ENCODE assay signal across 8 mouse cellular contexts in genomic region chr15:103530372-103530771, GRCm38 (mm10). TPM values are rescaled to one million over a fixed set of nuclear protein-coding genes. Genes with fewer than 3 reads are reported as not detected.
DNase-seq lines count a peak whose midpoint lies in the region; ATAC-seq and TF ChIP-seq lines count a peak whose summit lies in the region.
"Had no signal": no experiment of that assay in that cellular context is flagged by ENCODE, and none has a peak within 500 bp of the region (broad histone marks: within the 10 kb centered on the region; RNA-seq: fewer than 3 reads in every experiment).

No protein-coding gene starts in this region.

- H3K9ac ChIP-seq in ES-Bruce4 (ENCODE audit: low read depth, poor library complexity, severe bottlenecking) = no peak overlapping the region
- no peak overlapping the region for H3K9ac ChIP-seq in lung, embryonic 16.5 days (ENCODE audit: low read length)
- H3K9ac ChIP-seq: liver, embryonic 15.5 days had no signal

- no peaks in the 10 kb centered on the region for H3K36me3 ChIP-seq in ES-Bruce4 (ENCODE audit: control insufficient read depth, insufficient read depth, low read length, poor library complexity, severe bottlenecking)
- H3K36me3 ChIP-seq in embryonic facial prominence, embryonic 10.5 days (replicated peaks) = peaks cover 15% of the 10 kb centered on the region
- H3K36me3 ChIP-seq in lung, embryonic 16.5 days (ENCODE audit: control insufficient read depth, insufficient read depth, low read length) = no peaks in the 10 kb centered on the region
- H3K36me3 ChIP-seq: liver, embryonic 15.5 days had no signal

- no peak overlapping the region for H3K4me2 ChIP-seq in lung, embryonic 16.5 days (ENCODE audit: low read depth, low read length)
- H3K4me2 ChIP-seq: liver, embryonic 15.5 days had no signal

- no peaks in the 10 kb centered on the region for H3K27me3 ChIP-seq in ES-Bruce4 (ENCODE audit: control insufficient read depth, insufficient read depth, low read length, poor library complexity, severe bottlenecking)
- H3K27me3 ChIP-seq in embryonic facial prominence, embryonic 10.5 days (replicated peaks; ENCODE audit: low read depth, poor library complexity, severe bottlenecking) = peaks cover 18% of the 10 kb centered on the region
- H3K27me3 ChIP-seq in lung, embryonic 16.5 days (ENCODE audit: control insufficient read depth, insufficient read depth, low read depth, low read length) = peaks cover 1% of the 10 kb centered on the region; the same call in 1 of the 2 replicates

- no peak for TF ChIP-seq EP300 in ES-Bruce4 (IDR thresholded peaks at IDR 0.05; ENCODE audit: insufficient read depth, low read depth, low read length)

- no peaks in the 10 kb centered on the region for H3K4me1 ChIP-seq in ES-Bruce4 (ENCODE audit: control insufficient read depth, insufficient read depth, low read length)
- peaks cover 6% of the 10 kb centered on the region; the same call in 1 of the 2 replicates for H3K4me1 ChIP-seq in embryonic facial prominence, embryonic 10.5 days
- H3K4me1 ChIP-seq in lung, embryonic 16.5 days (replicated peaks; ENCODE audit: control insufficient read depth, insufficient read depth, low read length) = no peaks in the 10 kb centered on the region
- H3K4me1 ChIP-seq: liver, embryonic 15.5 days had no signal

- ATAC-seq in lung, embryonic 16.5 days (ENCODE audit: low read depth) = peak; percentile 76

- peak; percentile 66 for DNase-seq in adrenal gland, postnatal 14 days
- peak; percentile 67 for DNase-seq in embryonic facial prominence, embryonic 10.5 days (ENCODE audit: low spot score)
- DNase-seq in heart, postnatal 10 days = peak; percentile 57 to 73
- peak; percentile 46 to 62 for DNase-seq in kidney, postnatal 36 days
- DNase-seq in retina, embryonic 14.5 days (ENCODE audit: low spot score) = peak; percentile 91

- WGBS in embryonic facial prominence, embryonic 10.5 days = 6% methylated on average over 5 of the region's 5 CpGs
- WGBS in lung, embryonic 16.5 days = 4% methylated on average over 5 of the region's 5 CpGs

- no peaks in the 10 kb centered on the region for H3K9me3 ChIP-seq in ES-Bruce4 (replicated peaks; ENCODE audit: control insufficient read depth, insufficient read depth, low read length, poor library complexity, severe bottlenecking)
- H3K9me3 ChIP-seq in embryonic facial prominence, embryonic 10.5 days = no peaks in the 10 kb centered on the region
- H3K9me3 ChIP-seq in lung, embryonic 16.5 days (ENCODE audit: control insufficient read depth, low read length) = no peaks in the 10 kb centered on the region
- H3K9me3 ChIP-seq: liver, embryonic 15.5 days had no signal

- no peak overlapping the region for H3K4me3 ChIP-seq in ES-Bruce4 (ENCODE audit: low read depth, low read length)
- H3K4me3 ChIP-seq in embryonic facial prominence, embryonic 10.5 days = no peak overlapping the region
- H3K4me3 ChIP-seq in lung, embryonic 16.5 days (ENCODE audit: low read length) = no peak overlapping the region
- H3K4me3 ChIP-seq: liver, embryonic 15.5 days had no signal

- no peak for TF ChIP-seq POLR2A in ES-Bruce4 (IDR thresholded peaks at IDR 0.05; ENCODE audit: insufficient read depth, low read length)

- peak; percentile 94 for TF ChIP-seq CTCF in ES-Bruce4 (IDR thresholded peaks at IDR 0.05; ENCODE audit: low read depth, low read length)

- intact Hi-C loops in heart, postnatal 10 days (cut with DNase I) = no loop called here

- no peak overlapping the region for H3K27ac ChIP-seq in ES-Bruce4 (ENCODE audit: insufficient read depth, low read length)
- no peak overlapping the region for H3K27ac ChIP-seq in embryonic facial prominence, embryonic 10.5 days (replicated peaks)
- no peak overlapping the region for H3K27ac ChIP-seq in lung, embryonic 16.5 days (ENCODE audit: low read length)
- H3K27ac ChIP-seq: liver, embryonic 15.5 days had no signal

RNA-seq across cellular contexts. Expression of gene Ppp1r1a, which starts 7.4 kb away (rescaled TPM):
- polyA plus RNA-seq in ES-Bruce4 (2011; ENCODE audit: insufficient read depth, insufficient read length, low read depth, missing spikeins) = 19.9 and 24.6 TPM in 2 replicates
- total RNA-seq in adrenal gland, postnatal 14 days (2021) = 18.7 and 19.3 TPM in 2 replicates
- 14.3 and 16.4 TPM in 2 replicates for polyA plus RNA-seq in embryonic facial prominence, embryonic 10.5 days (2016; fragmentation: Nextera tagmentation; extraction: Ambion mirVana)
- total RNA-seq in heart, postnatal 10 days (2021) = 10 to 100 TPM; 14.8 to 18.0 TPM
- 6.9 and 8.2 TPM in 2 replicates for polyA plus RNA-seq in lung, embryonic 16.5 days (2015; fragmentation: Nextera tagmentation; extraction: Ambion mirVana)

RNA-seq across cellular contexts. Expression of gene Pde1b, which starts 27.5 kb away (rescaled TPM):
- polyA plus RNA-seq in ES-Bruce4 (2011; ENCODE audit: insufficient read depth, insufficient read length, low read depth, missing spikeins) = 20.0 and 21.7 TPM in 2 replicates
- 5.2 and 8.1 TPM in 2 replicates for total RNA-seq in adrenal gland, postnatal 14 days (2021)
- polyA plus RNA-seq in embryonic facial prominence, embryonic 10.5 days (2016; fragmentation: Nextera tagmentation; extraction: Ambion mirVana) = 6.0 and 10.4 TPM in 2 replicates
- 1 to 10 TPM; 2.7 to 2.8 TPM for total RNA-seq in heart, postnatal 10 days (2021)
- 2.3 and 2.8 TPM in 2 replicates for polyA plus RNA-seq in lung, embryonic 16.5 days (2015; fragmentation: Nextera tagmentation; extraction: Ambion mirVana)

RNA-seq across cellular contexts. Expression of gene Glycam1, which starts 34.5 kb away (rescaled TPM):
- polyA plus RNA-seq in ES-Bruce4 (2011; ENCODE audit: insufficient read depth, insufficient read length, low read depth, missing spikeins) = not detected in 2 replicates
- total RNA-seq in adrenal gland, postnatal 14 days (2021) = 208 TPM in 1 of 2 replicates, not detected in the other
- polyA plus RNA-seq in embryonic facial prominence, embryonic 10.5 days (2016; fragmentation: Nextera tagmentation; extraction: Ambion mirVana) = not detected in 2 replicates
- total RNA-seq in heart, postnatal 10 days (2021) = not detected
- polyA plus RNA-seq in lung, embryonic 16.5 days (2015; fragmentation: Nextera tagmentation; extraction: Ambion mirVana) = not detected in 2 replicates
- polyA plus RNA-seq: liver, embryonic 15.5 days had no signal
